Mouse (Mus musculus) urinary bladder, postnatal 4 days (tissue): ENCODE data around the gene D1Ertd622e.
"Not testable (repeated sequence)": the region's sequence is repeated elsewhere in the genome, so short reads cannot be mapped to it uniquely, and the experiment has no call there.

ENCODE experiments used
- DNase-seq, 2 experiments: peaks; one replicate each; pipeline ENCODE4 v3.0.0; 2021 to 2022; ENCODE audit warnings: low spot score in 2 of 2

Gene D1Ertd622e

GRCm38 (mm10) chr1:97580680-97581079 lies 81.2 kb downstream of the D1Ertd622e start:
- DNase-seq = not testable (repeated sequence)

GRCm38 (mm10) chr1:97580270-97580669 lies 81.6 kb downstream of the D1Ertd622e start:
- no peak for DNase-seq

- DNase-seq = no peak
Observed at GRCm38 (mm10) chr1:97578025-97578417, 83.9 kb downstream of the D1Ertd622e start.

GRCm38 (mm10) chr1:97577062-97578024 lies 84.5 kb downstream of the D1Ertd622e start:
- DNase-seq = no peak

GRCm38 (mm10) chr1:97576576-97576975 lies 85.3 kb downstream of the D1Ertd622e start:
- no peak for DNase-seq

GRCm38 (mm10) chr1:97570814-97571213 lies 91.1 kb downstream of the D1Ertd622e start:
- no peak for DNase-seq

GRCm38 (mm10) chr1:97567956-97568355 lies 93.9 kb downstream of the D1Ertd622e start:
- DNase-seq = no peak

- no peak for DNase-seq
Observed at GRCm38 (mm10) chr1:97564641-97565040, 97.2 kb downstream of the D1Ertd622e start.

- no peak for DNase-seq
Observed at GRCm38 (mm10) chr1:97562867-97563266, 99.0 kb downstream of the D1Ertd622e start.
